Mouse (Mus musculus): Measurements from ENCODE around the gene Abcc1. TPM values are rescaled to one million over a fixed set of nuclear protein-coding genes. Genes with fewer than 3 reads are reported as not detected.

The Abcc1 gene
- total RNA-seq, 2 experiments from 2014 or later: 22.5 to 23.7 TPM

DNA sequence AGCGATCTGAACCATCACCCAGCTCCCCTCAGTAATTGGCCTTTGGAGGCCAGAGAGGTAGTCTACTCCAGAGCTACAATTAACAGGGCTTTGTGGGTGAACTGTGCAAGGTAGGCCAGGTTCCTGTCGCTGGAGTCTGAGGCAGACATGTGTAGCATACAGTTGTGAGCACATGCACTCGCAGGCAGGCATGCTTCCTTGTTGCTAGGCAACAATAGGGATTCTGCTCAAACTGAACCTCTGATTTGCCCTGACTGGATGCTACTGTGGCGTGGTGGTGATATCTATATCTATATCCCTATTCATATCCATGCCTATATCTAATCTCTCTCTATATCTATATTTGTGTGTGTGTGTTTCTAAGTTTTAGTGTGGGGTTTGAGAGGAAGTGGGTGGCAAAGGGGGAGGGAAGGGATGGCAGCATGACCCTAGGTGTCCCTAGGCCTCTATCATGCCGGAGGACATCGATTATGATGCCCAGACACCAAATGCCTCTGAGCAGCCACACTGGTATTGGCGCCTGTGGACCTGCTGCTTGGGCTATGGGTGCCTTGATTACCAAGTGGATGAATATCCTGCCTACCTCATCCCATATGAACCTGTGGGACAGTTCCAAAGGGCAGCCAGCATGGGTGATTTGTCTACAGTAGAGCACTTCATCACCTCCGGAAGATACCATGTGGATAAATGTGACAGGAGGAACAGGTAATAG, 140.4 kb downstream of the Abcc1 start:
- no peak for DNase-seq (ENCODE audit: low spot score)

DNA sequence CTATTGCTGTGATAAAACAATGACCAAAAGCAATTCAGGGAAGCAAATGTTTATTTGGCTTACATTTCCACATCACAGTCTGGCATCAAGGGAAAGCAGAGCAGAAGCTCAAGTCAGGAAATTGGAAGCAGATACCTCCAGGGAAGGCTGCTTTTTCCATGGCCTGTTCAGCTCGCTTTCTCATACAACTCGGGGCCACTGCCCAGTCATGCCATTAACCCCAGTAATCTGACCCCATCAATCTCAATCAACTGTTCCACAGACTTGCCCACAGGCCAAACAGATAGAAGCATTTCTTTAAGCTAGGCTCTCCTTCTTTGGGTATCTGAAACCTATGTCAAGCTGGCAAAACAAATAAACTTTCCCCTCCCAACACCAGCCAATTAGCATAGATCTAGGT, 145.1 kb downstream of the Abcc1 start:
- no peak for DNase-seq (ENCODE audit: low spot score)

Other genes with a start within 250 kb of the Abcc1 start
- gene Nde1, start 198.3 kb upstream of the Abcc1 start, total RNA-seq (2021): 10 to 100 TPM; 28.6 to 31.3 TPM
- 10 to 100 TPM; 21.5 to 22.6 TPM for gene Marf1, start 198.2 kb upstream of the Abcc1 start, total RNA-seq (2021)
- gene Myh11, start 70.2 kb upstream of the Abcc1 start, total RNA-seq (2021): 10 to 100 TPM; 19.7 to 24.3 TPM
- 10 to 100 TPM; 68.6 to 70.6 TPM for gene Fopnl, start 44.2 kb upstream of the Abcc1 start, total RNA-seq (2021)
- gene A630010A05Rik, start 200.8 kb downstream of the Abcc1 start, total RNA-seq (2021): not detected